Mouse (Mus musculus): Measurements from ENCODE around the gene Gjb6. TPM values are rescaled to one million over a fixed set of nuclear protein-coding genes. Genes with fewer than 3 reads are reported as not detected.

The Gjb6 gene
- polyA plus RNA-seq, 1 experiment from 2014 or later: not detected

DNA sequence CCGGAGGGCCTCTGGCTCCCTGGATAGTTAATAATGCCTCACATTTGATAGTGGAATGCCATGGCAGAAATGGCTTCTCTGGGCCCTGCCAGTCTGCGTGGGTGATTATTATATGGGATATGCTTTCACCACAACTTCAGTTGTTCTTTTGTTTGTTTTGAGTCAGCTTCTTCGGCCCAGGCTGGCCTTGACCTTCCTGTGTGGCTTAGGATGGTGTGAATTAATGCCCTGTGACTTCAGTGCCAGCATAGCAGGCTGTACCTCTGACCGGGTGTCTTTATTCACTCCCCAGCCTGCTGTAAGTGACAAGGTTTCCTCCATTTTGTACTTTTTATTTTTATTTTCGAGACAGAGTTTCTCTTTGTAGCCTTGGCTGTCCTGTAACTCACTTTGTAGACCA is 25.5 kb downstream of the Gjb6 start:
- Histone ChIP-seq H3K27ac (no peak overlapping the region), H3K36me3 (no peaks in the 10 kb centered on the region), H3K4me1 (replicated peaks) (peaks cover 20% of the 10 kb centered on the region), H3K27me3 (peaks cover 71% of the 10 kb centered on the region), H3K9ac (no peak overlapping the region), H3K4me3 (no peak overlapping the region), H3K9me3 (replicated peaks) (no peaks in the 10 kb centered on the region), H3K4me2 (no peak overlapping the region)
- WGBS: 54% methylated on average over 5 of the region's 5 CpGs
- no peak for ATAC-seq (replicated peaks; ENCODE audit: insufficient number of reproducible peaks, insufficient read depth, low FRiP score, low read depth)

DNA sequence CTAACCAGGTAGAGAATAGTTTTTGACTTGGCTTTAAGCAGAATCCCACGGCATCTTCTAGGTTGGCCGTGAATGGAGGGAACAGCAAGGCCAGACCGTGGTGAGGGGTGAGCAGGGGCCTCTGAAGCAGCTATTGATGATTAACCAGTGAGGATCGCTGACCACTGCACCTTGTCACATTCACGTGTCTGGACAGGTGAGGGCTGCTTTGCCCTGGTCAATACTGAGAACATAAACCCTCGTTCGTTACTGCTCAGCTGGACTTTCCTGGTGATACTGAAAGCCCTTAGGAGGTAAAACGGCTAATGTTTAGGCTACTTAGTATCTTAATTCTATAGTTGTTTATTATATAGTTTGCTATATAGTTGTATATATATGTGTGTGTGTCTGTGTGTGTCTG is 26.3 kb downstream of the Gjb6 start:
- peaks cover 78% of the 10 kb centered on the region for H3K27me3 ChIP-seq
- 76% methylated on average over 8 of the region's 8 CpGs for WGBS
- no peak for ATAC-seq (replicated peaks; ENCODE audit: insufficient number of reproducible peaks, insufficient read depth, low FRiP score, low read depth)
- H3K4me2 ChIP-seq: no peak overlapping the region
- no peak overlapping the region for H3K4me3 ChIP-seq
- H3K9me3 ChIP-seq (replicated peaks): no peaks in the 10 kb centered on the region
- H3K36me3 ChIP-seq: no peaks in the 10 kb centered on the region
- H3K27ac ChIP-seq: no peak overlapping the region
- H3K9ac ChIP-seq: no peak overlapping the region
- peaks cover 20% of the 10 kb centered on the region for H3K4me1 ChIP-seq (replicated peaks)

DNA sequence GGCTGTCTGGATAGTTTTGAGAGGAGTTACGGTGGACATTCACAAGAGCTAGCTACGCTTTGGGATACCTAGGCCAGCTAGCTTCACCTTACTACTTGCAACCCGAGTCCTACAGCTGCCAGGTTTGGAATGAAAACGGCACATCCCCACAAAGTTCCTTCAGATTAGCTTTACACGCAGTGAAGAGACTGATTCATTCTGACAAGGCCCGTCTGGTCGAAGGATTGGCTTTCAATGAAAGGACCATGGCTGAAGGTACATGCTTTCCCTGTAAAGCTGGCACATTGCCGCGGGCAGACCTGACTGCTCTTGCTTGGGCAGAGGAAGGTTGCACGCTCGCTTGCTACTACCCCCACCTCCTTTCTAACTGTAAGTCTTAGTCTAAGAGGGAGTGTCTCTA is 27.7 kb downstream of the Gjb6 start:
- no peaks in the 10 kb centered on the region for H3K36me3 ChIP-seq
- peaks cover 76% of the 10 kb centered on the region for H3K27me3 ChIP-seq
- ATAC-seq (replicated peaks; ENCODE audit: insufficient number of reproducible peaks, insufficient read depth, low FRiP score, low read depth): no peak
- 0 out of 2 replicates have a peak overlapping the region, but pooled peaks have one; percentile 70 for H3K4me3 ChIP-seq
- peaks cover 20% of the 10 kb centered on the region for H3K4me1 ChIP-seq (replicated peaks)
- WGBS: 44% methylated on average over 11 of the region's 11 CpGs
- no peak overlapping the region for H3K9ac ChIP-seq
- H3K9me3 ChIP-seq (replicated peaks): no peaks in the 10 kb centered on the region
- no peak overlapping the region for H3K27ac ChIP-seq
- 0 out of 2 replicates have a peak overlapping the region, but pooled peaks have one; percentile 100 for H3K4me2 ChIP-seq

DNA sequence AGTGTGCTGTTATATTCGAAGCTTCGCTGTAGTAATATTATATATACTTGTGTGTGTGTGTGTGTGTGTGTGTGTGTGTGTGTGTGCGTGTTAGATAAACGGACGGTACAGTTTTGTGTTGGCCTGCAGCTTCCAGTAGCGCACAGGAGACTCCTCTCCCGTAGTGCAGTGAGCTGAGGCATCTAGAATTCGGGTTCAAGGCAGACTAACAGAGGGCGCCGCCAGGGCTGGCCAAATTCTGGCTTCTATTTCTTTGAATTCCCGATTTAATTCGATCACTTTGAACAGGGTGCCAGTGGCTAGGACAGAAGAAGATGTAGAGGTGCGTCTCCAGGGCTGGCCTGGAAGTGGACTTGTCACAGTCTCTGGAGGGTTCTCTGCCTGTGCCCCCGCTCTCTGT is 28.3 kb downstream of the Gjb6 start:
- no peak overlapping the region for H3K9ac ChIP-seq
- ATAC-seq (replicated peaks; ENCODE audit: insufficient number of reproducible peaks, insufficient read depth, low FRiP score, low read depth): no peak
- H3K9me3 ChIP-seq (replicated peaks): no peaks in the 10 kb centered on the region
- no peaks in the 10 kb centered on the region for H3K36me3 ChIP-seq
- peaks cover 74% of the 10 kb centered on the region for H3K27me3 ChIP-seq
- no peak overlapping the region for H3K27ac ChIP-seq
- WGBS: 16% methylated on average over 14 of the region's 14 CpGs
- peak overlapping the region; percentile 70 for H3K4me3 ChIP-seq
- peaks cover 20% of the 10 kb centered on the region for H3K4me1 ChIP-seq (replicated peaks)
- peak overlapping the region; percentile 100 for H3K4me2 ChIP-seq

DNA sequence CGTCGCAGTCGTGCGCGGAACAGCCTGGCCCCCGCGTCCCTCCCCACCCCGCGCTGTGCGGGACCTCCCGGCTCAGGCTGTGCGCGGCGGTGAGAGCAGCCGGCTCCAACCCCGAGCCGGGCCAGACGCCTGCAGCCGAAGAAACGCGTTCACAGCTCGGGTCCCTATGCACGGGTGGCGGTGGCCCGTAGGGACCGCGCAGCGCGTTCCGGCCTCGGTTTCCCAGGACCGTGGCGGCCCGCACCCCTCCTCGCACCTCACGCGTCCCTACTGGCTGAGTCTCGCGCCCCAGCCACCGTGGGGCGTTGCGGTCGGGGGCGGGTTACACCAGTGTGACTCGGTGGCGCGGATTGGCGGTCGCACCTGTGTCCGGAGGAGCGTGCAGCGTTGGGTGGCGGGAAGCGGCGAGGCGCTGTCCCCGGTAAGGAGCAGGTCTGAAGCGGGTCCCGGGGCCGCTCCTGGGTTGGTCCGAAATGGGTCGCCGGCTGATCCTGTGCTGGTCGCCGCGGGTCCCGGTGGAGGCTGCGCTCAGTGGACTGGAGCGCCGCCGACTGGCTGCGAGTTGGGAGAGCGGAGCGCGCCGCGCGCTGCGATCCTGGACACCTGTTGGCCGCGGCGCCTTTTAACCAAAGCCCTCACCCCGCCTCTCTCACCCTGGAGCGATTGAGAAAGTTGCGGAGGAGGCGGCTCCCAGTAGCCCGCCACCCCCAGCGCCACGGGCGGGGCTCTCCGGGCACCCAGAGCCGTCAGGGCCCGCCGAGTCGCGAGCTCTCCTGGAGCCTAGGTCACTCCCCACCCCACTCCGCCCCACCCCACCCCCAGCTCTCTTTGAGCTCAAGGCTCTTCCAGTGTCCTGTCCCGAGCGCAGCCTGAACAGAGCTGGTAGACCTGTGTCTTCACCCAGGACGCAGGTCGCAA is 29.0 kb downstream of the Gjb6 start, which contains the start of gene Gjb2:
Gene Gjb2, minus strand, starts transcription at position 597 of the 918 bp plus-strand sequence.
- Histone ChIP-seq H3K27me3 (peaks cover 70% of the 10 kb centered on the region), H3K4me2 (peak within 1 kb of the TSS; percentile 100), H3K9me3 (replicated peaks) (no peaks in the 10 kb centered on the region), H3K4me1 (replicated peaks) (peaks cover 20% of the 10 kb centered on the region), H3K27ac (no peak within 1 kb of the TSS), H3K9ac (peak within 1 kb of the TSS; percentile 51), H3K36me3 (no peaks in the 10 kb centered on the region), H3K4me3 (peak within 1 kb of the TSS; percentile 70)
- peak; percentile 47; the same call in 1 of the 2 replicates for ATAC-seq (replicated peaks; ENCODE audit: insufficient number of reproducible peaks, insufficient read depth, low FRiP score, low read depth)
- under 1% methylated on average over 101 of the region's 101 CpGs for WGBS

DNA sequence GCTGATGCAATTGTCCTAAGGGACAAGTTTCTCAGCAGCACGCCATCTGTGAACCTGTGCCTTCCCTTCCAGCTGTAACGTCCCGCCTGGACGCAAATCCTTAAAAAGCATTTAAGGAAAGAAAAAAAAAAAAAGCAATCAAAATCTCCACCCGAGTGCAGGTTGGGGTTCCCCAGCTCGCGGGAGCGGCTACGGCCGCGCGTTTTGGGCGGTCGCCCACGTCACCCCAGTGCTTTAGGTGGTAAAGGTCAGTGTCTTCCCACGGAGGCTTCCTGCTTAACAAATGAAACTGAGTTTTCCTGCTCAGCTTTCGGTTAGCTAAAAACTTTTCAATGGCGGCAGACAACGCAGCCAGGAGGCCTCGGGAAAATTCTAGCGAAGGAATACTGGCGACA is 29.7 kb downstream of the Gjb6 start:
- H3K4me1 ChIP-seq (replicated peaks): peaks cover 20% of the 10 kb centered on the region
- no peak overlapping the region for H3K27ac ChIP-seq
- 7% methylated on average over 22 of the region's 22 CpGs for WGBS
- H3K9ac ChIP-seq: peak overlapping the region; percentile 51
- ATAC-seq (replicated peaks; ENCODE audit: insufficient number of reproducible peaks, insufficient read depth, low FRiP score, low read depth): no peak
- H3K36me3 ChIP-seq: no peaks in the 10 kb centered on the region
- H3K4me3 ChIP-seq: peak overlapping the region; percentile 70
- peaks cover 70% of the 10 kb centered on the region for H3K27me3 ChIP-seq
- peak overlapping the region; percentile 100 for H3K4me2 ChIP-seq
- H3K9me3 ChIP-seq (replicated peaks): no peaks in the 10 kb centered on the region

DNA sequence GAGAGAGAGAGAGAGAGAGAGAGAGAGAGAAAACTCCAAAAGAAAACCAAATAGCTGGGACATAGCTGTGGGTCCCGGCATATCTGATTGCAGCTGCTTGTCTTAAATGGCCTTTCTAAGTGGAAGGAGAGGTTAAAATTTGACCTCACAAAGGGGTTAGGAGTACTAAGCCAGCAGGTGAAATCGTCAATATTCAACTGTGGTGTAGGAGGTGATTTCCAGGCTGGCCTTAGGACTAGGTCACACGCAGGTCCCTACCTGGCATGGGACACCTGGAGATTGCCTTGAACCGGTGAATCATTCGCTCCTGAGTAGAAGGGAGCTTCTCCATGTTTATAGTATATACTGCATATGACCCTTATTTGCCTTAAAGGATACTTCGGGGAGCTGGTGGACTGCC is 30.3 kb downstream of the Gjb6 start:
- no peaks in the 10 kb centered on the region for H3K9me3 ChIP-seq (replicated peaks)
- peaks cover 20% of the 10 kb centered on the region for H3K4me1 ChIP-seq (replicated peaks)
- no peak overlapping the region for H3K27ac ChIP-seq
- ATAC-seq (replicated peaks; ENCODE audit: insufficient number of reproducible peaks, insufficient read depth, low FRiP score, low read depth): no peak
- WGBS: 66% methylated on average over 6 of the region's 6 CpGs
- no peaks in the 10 kb centered on the region for H3K36me3 ChIP-seq
- H3K27me3 ChIP-seq: peaks cover 66% of the 10 kb centered on the region
- H3K4me2 ChIP-seq: no peak overlapping the region
- H3K9ac ChIP-seq: no peak overlapping the region
- peak overlapping the region; percentile 70; the same call in 1 of the 2 replicates for H3K4me3 ChIP-seq

DNA sequence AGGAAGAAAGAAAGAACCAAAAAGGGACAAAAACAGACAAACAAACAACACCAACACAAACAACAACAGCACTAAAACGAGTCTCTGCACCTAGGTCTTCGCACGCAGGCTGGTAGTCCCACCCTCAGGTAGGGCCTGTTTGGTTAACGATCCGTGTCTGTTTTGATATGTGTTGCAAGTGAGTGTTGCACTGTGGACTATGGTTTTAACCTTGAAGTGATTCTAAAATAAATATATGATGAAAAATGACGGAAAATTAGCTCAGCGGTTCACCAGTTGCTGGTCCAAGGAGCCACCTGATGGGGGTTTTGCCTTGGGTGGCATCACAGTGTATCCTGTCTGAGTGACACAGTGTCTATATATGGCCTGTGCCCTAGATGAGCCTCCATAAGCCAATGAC is 31.8 kb downstream of the Gjb6 start:
- H3K27me3 ChIP-seq: peaks cover 54% of the 10 kb centered on the region
- H3K4me2 ChIP-seq: no peak overlapping the region

DNA sequence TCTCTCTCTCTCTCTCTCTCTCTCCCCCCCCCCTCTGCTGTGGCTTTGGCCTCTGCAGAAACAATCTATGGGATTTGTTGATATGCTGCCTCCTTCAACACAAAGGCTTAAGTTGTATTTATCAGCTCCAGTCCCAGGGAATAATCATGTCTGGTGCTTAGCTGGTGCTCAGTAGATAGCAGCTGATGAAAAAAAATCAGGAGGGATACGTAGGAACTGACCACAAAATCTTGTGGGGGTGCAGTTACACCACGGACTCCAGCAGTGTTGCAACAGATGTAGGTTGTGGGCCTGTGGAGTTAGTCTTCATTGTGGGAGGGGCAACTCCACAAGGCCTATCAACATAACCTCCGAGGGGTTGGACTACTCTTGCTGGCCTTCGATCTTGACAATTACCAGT is 37.6 kb downstream of the Gjb6 start:
- H3K9ac ChIP-seq: no peak overlapping the region

More for the DNA sequence above, 31.8 kb downstream of the Gjb6 start:
- peaks cover 20% of the 10 kb centered on the region for H3K4me1 ChIP-seq (replicated peaks)
- H3K9me3 ChIP-seq (replicated peaks): no peaks in the 10 kb centered on the region
- no peak overlapping the region for H3K9ac ChIP-seq
- H3K4me3 ChIP-seq: no peak overlapping the region
- no peak for ATAC-seq (replicated peaks; ENCODE audit: insufficient number of reproducible peaks, insufficient read depth, low FRiP score, low read depth)
- H3K27ac ChIP-seq: no peak overlapping the region
- WGBS: 75% methylated on average over 7 of the region's 7 CpGs
- no peaks in the 10 kb centered on the region for H3K36me3 ChIP-seq

DNA sequence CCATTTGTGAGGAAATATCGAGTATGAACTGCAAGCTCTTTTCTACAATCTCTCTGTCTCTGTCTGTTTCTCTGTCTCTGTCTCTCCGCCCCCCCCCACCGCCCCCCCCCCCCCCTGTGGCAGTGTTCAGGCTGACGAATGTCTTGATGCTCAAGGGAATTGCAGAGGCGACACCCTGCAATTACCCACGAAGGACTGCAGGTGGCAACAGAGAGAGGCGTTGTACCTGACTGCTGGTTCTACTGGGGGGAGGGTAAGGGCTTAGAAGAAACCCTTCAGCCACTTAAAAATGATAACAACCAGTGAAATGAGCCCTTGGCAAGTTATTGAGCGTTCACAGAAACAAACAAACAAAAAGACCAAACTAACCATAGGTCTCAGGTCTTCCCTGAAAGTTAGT is 40.4 kb downstream of the Gjb6 start:
- no peak overlapping the region for H3K9ac ChIP-seq
- no peak for ATAC-seq (replicated peaks; ENCODE audit: insufficient number of reproducible peaks, insufficient read depth, low FRiP score, low read depth)
- no peaks in the 10 kb centered on the region for H3K9me3 ChIP-seq (replicated peaks)
- H3K4me2 ChIP-seq: no peak overlapping the region
- H3K27me3 ChIP-seq: 0 out of 2 replicates have a peak, but pooled peaks cover 2% of the 10 kb centered on the region
- no peaks in the 10 kb centered on the region for H3K36me3 ChIP-seq
- H3K27ac ChIP-seq: no peak overlapping the region
- no peak overlapping the region for H3K4me3 ChIP-seq
- WGBS: 9% methylated on average over 6 of the region's 8 CpGs
- H3K4me1 ChIP-seq (replicated peaks): no peaks in the 10 kb centered on the region

More for the DNA sequence above, 37.6 kb downstream of the Gjb6 start:
- Histone ChIP-seq H3K9me3 (replicated peaks) (no peaks in the 10 kb centered on the region), H3K4me2 (no peak overlapping the region), H3K36me3 (no peaks in the 10 kb centered on the region), H3K27ac (no peak overlapping the region), H3K4me3 (no peak overlapping the region), H3K27me3 (0 out of 2 replicates have a peak, but pooled peaks cover 3% of the 10 kb centered on the region), H3K4me1 (replicated peaks) (no peaks in the 10 kb centered on the region)
- 53% methylated on average over 4 of the region's 4 CpGs for WGBS
- ATAC-seq (replicated peaks; ENCODE audit: insufficient number of reproducible peaks, insufficient read depth, low FRiP score, low read depth): no peak

DNA sequence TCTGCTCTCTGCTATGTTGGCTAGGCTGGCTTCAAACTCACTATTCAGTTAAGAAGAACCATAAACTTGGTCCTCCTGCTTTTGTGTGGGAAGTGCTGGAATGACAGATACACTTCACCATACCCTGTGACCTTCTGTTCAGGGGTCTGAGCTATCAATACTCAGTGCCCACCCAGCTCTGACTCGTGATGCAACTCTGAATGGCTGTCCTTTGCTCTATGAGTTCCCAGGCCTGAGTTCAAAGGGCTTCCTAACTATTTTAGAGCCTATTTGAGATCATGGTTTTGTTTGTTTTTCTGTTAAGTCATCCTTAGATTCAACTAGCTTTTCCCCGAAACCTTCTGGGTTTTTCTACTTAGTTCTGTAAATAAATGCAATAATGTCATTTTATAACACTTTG is 43.4 kb downstream of the Gjb6 start:
- no peak overlapping the region for H3K4me2 ChIP-seq
- no peak for ATAC-seq (replicated peaks; ENCODE audit: insufficient number of reproducible peaks, insufficient read depth, low FRiP score, low read depth)
- no peaks in the 10 kb centered on the region for H3K36me3 ChIP-seq
- no peak overlapping the region for H3K4me3 ChIP-seq
- no peaks in the 10 kb centered on the region for H3K27me3 ChIP-seq
- WGBS: 50% methylated on average over 2 of the region's 2 CpGs
- no peak overlapping the region for H3K27ac ChIP-seq
- H3K4me1 ChIP-seq (replicated peaks): no peaks in the 10 kb centered on the region
- no peaks in the 10 kb centered on the region for H3K9me3 ChIP-seq (replicated peaks)
- no peak overlapping the region for H3K9ac ChIP-seq
